Mouse (Mus musculus) thymus, adult 2 months (tissue): ENCODE results near the gene Fbxw7.

Experiments used
- CTCF ChIP-seq: fragments of 200-500 bp; IDR thresholded peaks from 2 replicates; pipeline ENCODE4 v1.5.1; 2012; ENCODE audit warnings: mild to moderate bottlenecking, control low read depth, low read length, moderate library complexity, borderline replicate concordance; ENCODE audit not compliant: control insufficient read depth, poor library complexity, insufficient read depth; ENCODE audit errors: extremely low read depth
- POLR2A ChIP-seq: fragments of 200-500 bp; IDR thresholded peaks from 2 replicates; pipeline ENCODE4 v1.6.1; 2012; ENCODE audit warnings: mild to moderate bottlenecking, low read length, control low read depth, moderate library complexity; ENCODE audit not compliant: control insufficient read depth, poor library complexity, insufficient read depth; ENCODE audit errors: extremely low read depth

DNA sequence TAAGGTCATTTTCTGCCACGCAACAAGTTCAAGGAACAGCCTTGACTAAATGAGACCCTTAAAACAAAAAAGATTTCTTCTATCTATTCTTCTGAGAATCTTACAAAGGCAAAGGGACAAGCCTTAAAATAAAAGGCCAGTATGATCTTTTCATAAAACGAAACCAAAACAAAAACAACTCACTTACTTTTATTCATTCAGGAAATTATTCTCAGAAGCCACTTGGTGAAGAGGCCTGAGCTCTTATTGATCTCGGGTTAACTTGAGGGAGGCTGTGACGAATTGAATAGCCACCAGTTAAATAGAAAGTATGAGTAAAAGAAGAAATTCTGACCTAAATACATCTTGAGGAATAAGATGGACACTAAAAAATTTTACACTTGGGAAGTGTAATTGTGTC lies 46.1 kb upstream of the Fbxw7 start:
- TF ChIP-seq CTCF (no peak), POLR2A (no peak)
